Mouse (Mus musculus): ENCODE data around the gene Fig4.
A peak's percentile ranks its signal among the peaks of the same experiment; 100 is the strongest.

The Fig4 gene

GRCm38 (mm10) chr10:41260243-41261006 lies 42.6 kb downstream of the Fig4 start:
- DNase-seq, result no peak

- DNase-seq, result no peak
Observed at GRCm38 (mm10) chr10:41250749-41251065, 52.4 kb downstream of the Fig4 start.

DNA sequence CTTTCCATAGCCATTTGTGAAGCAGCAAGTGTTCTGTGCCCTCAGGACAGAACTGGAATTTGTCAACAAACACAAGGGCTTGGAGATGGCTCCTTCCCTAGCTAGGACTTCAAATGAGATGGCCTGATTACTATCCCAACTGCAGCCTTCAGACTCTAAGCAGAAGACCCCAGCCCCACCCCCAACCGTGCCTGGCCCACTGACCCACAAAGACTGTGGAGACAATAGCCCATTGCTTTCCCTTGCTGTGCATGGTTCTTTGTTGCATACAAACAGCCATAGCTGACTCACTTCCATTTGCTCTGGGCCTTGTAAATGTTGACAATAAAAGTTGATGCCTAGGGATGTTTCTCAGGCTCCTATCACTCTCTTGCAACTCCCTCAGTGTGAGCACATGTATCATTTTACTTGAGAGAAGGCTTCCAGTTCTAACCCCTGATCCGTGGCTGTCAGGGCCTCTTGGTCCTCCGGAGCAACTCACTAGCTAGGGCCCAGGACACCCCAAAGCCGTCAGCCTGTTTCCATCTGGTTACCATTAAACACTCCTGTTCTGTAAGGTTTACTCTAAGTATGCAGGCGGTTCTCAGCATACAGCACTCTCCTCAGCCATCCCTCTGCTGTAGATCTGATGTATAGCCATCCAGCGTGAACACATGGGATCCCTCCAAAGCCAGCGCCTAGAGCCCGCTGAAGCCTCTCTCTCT lies 52.9 kb downstream of the Fig4 start:
- no peak for DNase-seq

GRCm38 (mm10) chr10:41249006-41249659 lies 53.9 kb downstream of the Fig4 start:
- no peak for DNase-seq

GRCm38 (mm10) chr10:41247800-41248473 lies 55.1 kb downstream of the Fig4 start:
- no peak for DNase-seq

DNA sequence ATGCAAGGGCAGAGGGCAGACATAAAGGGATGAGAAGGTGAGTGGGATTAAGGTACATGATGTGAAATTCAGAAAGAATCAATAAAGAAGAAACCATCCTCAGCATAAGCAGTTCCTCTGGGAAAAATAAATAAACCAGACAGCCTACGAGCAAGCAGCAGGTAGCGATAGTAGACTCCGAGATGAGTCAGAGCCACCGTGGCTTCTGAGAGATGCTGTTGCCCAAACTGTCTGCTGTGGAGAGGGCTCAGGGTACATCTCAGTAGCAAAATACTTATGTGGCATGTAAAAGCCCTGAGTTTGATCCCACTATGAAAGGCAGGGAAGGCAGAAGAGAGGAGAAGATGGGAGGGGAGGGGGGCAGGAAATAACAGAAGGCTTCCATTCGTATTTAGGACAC lies 56.9 kb downstream of the Fig4 start:
- no peak for DNase-seq

- no peak for DNase-seq
Observed at GRCm38 (mm10) chr10:41245477-41245876, 57.6 kb downstream of the Fig4 start.

DNA sequence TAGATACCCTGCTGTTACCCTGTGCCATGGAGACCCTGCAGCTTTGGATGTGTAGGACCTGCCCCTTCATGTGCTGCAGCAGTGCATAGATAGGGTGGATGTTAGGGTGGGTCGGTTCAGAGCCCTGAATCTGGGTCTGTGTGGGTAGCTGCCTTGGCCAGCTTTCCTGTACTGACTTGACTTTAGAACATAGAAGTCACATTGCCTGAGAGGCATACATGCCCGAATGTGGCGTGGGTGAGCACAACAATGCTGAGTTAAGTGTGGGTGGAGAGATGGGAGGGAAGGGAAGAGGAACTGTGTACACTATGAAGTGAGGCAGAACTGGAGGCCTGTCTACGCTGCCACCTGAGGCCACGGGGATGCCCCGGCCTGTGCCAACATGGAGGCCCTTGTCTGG lies 58.0 kb downstream of the Fig4 start:
- no peak for DNase-seq

- no peak for DNase-seq
Observed at GRCm38 (mm10) chr10:41243930-41244329, 59.1 kb downstream of the Fig4 start.

DNA sequence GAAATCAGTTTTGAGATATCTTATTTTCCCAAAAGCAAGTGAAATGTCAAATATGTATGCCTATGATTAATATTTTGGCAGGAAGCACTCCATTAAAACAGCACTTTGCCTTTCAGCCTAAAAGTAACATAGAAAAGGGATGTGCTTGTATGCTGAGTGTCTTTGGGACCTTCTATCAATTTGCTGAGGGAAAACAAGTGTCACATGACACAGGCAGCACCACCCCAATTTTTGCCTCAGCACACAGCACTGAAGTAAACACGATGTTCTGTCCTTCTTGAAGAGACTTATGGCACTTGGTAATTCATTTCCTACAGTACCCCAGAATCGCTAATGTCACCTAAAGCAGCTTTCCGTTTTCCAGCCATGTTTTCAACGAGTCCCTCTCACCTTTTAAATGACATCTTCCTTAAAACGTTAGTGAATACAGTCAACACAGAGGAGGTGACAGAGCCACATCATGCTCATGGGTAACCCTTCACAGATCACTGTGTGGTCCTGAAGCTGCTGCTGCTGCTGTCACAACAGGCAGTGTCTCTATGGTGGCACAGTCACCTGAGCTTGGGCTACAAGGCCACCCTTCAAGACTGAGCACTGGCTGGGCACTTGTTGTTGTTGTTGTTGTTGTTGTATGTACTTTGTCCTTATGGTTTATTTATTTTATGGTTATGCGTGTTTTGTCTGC lies 61.4 kb downstream of the Fig4 start:
- no peak for DNase-seq

DNA sequence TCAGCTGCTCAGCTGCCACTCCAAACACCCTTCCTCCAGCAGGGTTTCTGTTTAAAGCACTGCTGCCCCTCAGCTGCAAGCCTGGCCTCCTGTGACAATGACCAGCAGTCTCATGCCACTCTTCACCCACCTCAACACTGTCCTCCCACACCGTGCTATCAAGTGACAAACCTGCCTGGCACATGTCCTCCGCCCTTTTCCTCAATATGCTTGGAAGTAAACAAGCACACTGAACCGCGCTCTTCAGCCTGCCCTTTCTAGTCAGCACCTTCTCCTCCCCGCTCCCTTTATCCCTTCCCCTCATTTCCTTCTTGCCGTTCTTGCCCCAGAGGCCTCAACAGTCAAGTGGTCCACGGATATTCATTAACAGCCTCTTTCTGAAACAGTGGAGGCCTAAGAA lies 62.0 kb downstream of the Fig4 start:
- peak in 1 of 2 experiments; percentile 3 for DNase-seq

DNA sequence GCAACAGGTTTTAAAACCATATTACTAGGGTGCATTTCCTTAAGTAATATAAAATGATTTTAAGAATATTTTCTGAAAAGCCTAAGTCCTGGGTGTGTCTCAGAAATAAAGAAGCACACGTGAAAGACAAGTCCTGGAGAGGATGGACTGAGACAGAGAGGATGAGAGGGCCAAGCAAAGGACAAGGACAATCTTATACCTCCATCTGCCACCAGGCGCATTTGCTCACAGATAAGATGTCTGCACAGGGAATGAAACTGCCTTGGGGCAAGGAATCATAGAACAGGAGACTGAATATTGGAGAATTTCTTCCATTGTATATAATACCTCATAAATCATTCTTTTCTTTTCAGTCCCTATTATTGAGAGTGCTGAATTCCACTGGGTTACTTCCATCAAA lies 67.0 kb downstream of the Fig4 start:
- no peak for DNase-seq

- DNase-seq, result no peak
Observed at GRCm38 (mm10) chr10:41235584-41235983, 67.5 kb downstream of the Fig4 start.

DNA sequence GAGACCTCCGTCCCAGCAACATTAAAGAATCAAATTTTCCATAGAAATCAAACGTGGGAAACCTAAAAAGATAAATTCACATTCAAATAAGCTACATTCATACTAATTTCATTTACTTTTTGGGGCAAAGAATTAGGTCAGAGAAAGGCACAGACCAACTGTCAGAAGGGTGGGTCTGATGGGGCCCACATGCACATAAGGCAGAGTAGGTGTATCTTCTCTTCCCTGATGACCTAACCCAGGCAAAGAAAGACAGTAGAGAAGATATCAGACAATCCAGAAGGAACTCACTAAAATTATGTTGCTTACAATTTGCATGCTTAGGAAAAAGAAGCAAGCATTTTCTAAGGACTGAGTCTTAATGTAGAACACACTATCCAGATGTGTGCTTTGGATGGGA lies 67.9 kb downstream of the Fig4 start:
- no peak for DNase-seq

GRCm38 (mm10) chr10:41234552-41234951 lies 68.5 kb downstream of the Fig4 start:
- no peak for DNase-seq

GRCm38 (mm10) chr10:41233140-41233539 lies 69.9 kb downstream of the Fig4 start:
- no peak for DNase-seq

- no peak for DNase-seq
Observed at GRCm38 (mm10) chr10:41231163-41231835, 71.8 kb downstream of the Fig4 start.

DNA sequence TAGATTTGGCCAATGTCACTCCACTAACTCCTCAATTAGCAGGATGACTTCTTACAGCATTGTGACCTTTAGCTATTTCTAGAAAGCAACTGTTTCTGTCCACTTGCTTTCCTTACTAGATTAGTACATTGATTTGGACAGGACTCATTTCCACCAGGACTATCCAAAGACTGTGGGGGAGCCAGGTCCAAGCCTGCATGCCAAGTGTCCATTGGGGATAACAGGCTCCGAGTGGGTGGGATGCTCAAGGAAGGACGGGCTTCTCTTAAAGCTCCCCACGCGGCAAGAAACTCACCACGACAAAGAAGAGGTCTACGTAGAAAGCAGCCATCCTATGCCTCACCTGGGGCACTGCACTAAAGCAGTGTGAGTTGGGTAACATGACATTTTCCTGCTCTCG lies 75.4 kb downstream of the Fig4 start:
- no peak for DNase-seq

DNA sequence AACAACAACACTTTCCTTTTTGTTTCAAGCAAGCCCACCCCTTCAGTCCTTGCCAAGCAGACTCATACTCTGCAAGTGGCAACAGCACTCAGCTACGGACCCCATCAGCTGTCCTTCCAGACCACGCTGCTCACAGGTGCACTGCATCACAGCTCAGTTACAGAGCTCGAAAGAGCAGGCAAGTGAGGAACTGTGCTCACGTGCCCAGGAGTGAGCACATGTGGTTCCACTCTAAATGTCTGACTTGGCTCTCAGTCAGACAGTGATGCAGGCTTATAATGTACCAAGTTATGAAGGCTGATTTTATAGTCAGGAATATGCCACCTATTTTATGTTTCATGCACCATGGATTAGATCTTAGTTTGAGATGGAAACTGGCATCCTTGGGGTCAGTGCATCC lies 79.6 kb downstream of the Fig4 start:
- no peak for DNase-seq

DNA sequence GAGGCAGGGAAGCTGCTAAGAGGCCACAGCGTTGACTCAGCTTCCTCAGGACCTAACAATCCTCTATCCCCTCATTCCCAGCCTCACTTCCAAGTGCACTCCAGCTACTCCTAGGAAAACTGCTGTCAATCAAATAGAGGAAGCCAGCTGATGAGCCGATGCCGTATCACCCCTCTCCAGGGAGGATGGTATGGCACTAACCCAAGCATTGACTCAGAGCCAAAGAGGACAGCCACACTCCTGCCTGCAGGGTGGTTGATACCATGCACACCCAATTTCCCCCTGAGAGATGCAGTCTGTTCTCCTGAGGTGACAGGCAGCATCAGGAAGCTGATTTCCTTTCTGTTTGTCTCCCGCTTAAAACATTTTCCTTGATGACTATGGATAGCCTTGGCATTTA lies 81.9 kb downstream of the Fig4 start:
- DNase-seq, result no peak

DNA sequence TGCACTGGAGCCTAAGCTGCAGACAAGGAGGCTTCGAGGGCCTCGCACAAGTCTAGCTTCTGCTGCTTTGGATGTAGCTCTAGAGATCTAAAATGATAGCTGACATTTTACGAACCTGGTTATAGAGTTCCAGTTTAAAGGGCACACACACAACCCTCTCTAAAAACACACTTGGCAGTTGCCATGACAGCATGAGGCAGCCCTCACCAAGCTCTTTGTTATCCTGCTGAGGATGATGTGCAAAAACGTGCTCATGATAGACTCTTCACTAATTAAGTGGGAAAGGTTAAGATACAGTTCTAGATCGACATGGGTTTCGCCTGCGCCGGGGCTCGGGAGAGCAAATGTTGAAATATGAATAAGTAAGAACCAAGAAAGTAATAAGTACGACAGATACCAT lies 84.2 kb downstream of the Fig4 start:
- no peak for DNase-seq

DNA sequence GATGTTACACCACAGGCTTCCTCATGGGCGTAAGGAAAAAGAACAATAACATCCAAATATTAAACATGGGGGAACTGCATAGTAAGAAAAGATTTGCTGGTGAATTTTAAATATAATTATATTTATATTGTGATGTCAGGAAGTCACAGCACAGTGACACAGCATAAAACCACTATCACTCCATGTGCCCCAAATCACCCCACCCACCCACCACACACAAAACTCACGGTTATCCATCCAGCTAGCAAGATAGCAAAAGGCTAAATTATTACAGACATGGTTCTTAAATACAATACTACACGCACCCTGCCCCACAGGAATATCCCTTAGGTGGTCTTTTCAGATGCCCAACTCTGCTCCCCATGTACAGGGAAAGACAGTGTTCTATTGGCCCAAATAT lies 89.0 kb downstream of the Fig4 start:
- DNase-seq, result no peak

Data from kidney, postnatal 4 days (tissue).